Mouse (Mus musculus): ENCODE results near the gene Cdc16. TPM values are rescaled to one million over a fixed set of nuclear protein-coding genes. Genes with fewer than 3 reads are reported as not detected.

Gene Cdc16
- polyA plus RNA-seq, 1 experiment from 2014 or later = 181 TPM

DNA sequence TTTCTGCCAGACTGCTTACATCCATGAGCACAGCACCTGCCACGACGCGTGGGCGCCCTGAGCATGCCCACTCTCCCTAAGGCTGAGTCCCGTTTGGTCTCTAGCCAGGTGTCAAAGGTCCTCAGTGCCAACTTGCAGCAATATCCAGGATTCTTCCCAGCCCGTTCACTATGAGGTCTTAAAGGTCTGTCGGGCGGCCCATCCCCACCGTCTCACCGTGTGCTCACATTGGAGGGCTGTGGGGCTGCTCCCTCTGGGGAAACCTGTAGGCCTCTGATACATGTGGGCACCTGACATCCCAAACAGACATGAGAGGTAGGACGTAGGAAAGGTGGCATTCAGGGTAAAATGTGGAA, 36.2 kb downstream of the Cdc16 start:
- no peaks in the 10 kb centered on the region for H3K27me3 ChIP-seq (ENCODE audit: insufficient read depth, low read length)
- WGBS = 70% methylated on average over 11 of the region's 11 CpGs
- no peak overlapping the region for H3K27ac ChIP-seq (ENCODE audit: low read length)
- H3K4me3 ChIP-seq (ENCODE audit: low read length) = no peak overlapping the region
- H3K9me3 ChIP-seq (ENCODE audit: low read length) = no peaks in the 10 kb centered on the region
- no peak overlapping the region for H3K4me2 ChIP-seq (replicated peaks; ENCODE audit: low read depth, low read length)
- H3K4me1 ChIP-seq (ENCODE audit: insufficient read depth, low read length) = no peaks in the 10 kb centered on the region
- ATAC-seq (ENCODE audit: low FRiP score, low TSS enrichment) = no peak
- H3K9ac ChIP-seq (replicated peaks; ENCODE audit: low read length) = no peak overlapping the region
- H3K36me3 ChIP-seq (ENCODE audit: insufficient read depth, low read length) = peaks cover 61% of the 10 kb centered on the region

DNA sequence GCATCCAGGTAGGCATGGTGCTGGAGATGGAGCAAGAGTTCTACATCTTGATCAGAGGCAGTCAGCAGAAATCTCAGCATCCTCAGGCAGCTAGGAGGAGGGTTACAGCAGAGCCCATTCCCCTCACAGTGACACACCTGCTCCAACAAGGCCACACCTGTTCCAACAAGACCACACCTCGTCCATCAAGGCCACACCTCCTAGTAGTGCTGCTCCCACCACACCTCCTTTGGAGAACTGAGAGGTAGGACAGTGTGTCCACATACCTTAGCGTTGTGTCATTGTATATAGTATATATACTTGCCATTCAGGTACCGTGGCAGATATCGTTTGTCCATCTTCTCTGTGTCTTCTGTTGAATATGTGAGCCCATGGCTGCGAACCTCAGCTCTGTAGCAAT, 40.2 kb downstream of the Cdc16 start:
- no peaks in the 10 kb centered on the region for H3K27me3 ChIP-seq (ENCODE audit: insufficient read depth, low read length)
- 97% methylated on average over 5 of the region's 5 CpGs for WGBS
- no peak overlapping the region for H3K9ac ChIP-seq (replicated peaks; ENCODE audit: low read length)
- peaks cover 49% of the 10 kb centered on the region for H3K36me3 ChIP-seq (ENCODE audit: insufficient read depth, low read length)
- ATAC-seq (ENCODE audit: low FRiP score, low TSS enrichment) = no peak
- no peaks in the 10 kb centered on the region for H3K4me1 ChIP-seq (ENCODE audit: insufficient read depth, low read length)
- no peaks in the 10 kb centered on the region for H3K9me3 ChIP-seq (ENCODE audit: low read length)
- no peak overlapping the region for H3K4me2 ChIP-seq (replicated peaks; ENCODE audit: low read depth, low read length)
- no peak overlapping the region for H3K4me3 ChIP-seq (ENCODE audit: low read length)
- H3K27ac ChIP-seq (ENCODE audit: low read length) = no peak overlapping the region

DNA sequence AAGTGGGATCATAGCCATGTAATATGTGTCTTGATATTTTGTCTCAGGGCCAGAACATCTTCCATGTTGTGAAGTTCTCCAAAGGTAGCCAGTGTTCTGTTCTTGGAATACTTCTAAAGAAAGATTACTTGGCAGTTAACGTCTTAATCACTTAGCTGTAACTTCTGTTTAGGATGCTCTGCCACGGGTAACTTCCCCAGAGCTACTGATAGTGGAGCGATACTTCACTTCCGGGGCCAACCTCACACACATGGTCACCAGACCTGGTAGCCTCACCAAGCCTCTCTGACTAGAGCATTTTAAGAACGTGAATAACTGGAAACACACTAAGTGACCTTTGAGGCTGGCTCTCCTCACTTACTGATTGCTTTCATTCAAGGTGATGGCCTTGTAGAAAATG, 42.1 kb downstream of the Cdc16 start:
- Histone ChIP-seq H3K4me1 (ENCODE audit: insufficient read depth, low read length) (no peaks in the 10 kb centered on the region), H3K4me2 (replicated peaks; ENCODE audit: low read depth, low read length) (no peak overlapping the region), H3K4me3 (ENCODE audit: low read length) (no peak overlapping the region), H3K27ac (ENCODE audit: low read length) (no peak overlapping the region), H3K9me3 (ENCODE audit: low read length) (no peaks in the 10 kb centered on the region), H3K27me3 (ENCODE audit: insufficient read depth, low read length) (no peaks in the 10 kb centered on the region), H3K9ac (replicated peaks; ENCODE audit: low read length) (no peak overlapping the region), H3K36me3 (ENCODE audit: insufficient read depth, low read length) (peaks cover 38% of the 10 kb centered on the region)
- WGBS = 94% methylated on average over 5 of the region's 5 CpGs
- no peak for ATAC-seq (ENCODE audit: low FRiP score, low TSS enrichment)

DNA sequence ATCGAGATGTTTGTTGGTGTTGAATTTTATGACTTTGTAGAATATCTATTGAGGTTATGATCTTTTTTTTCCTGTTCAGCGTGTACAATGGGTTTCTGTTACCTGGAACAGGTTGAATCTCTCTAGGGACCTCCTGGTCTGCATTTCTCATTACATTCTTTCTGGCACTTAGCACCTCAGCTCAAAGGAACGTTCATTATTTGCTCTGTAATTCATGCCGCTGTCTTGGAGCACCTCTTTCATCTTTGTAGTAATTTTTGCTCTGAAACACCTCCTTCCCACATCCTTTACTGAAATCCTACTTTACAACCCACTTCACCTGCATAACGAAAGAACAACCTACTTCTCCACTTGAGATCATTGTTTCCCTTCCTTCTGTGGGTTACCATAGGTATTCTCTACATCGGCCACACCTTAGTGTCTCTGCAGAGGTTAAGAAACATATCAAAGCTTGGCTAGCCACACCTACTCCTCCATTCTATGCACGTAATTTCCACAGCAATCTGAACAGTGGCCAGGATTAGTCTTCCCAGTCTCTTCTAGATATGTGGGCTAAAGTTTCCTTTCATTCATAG, 71.2 kb downstream of the Cdc16 start:
- H3K4me3 ChIP-seq (ENCODE audit: low read length) = no peak overlapping the region
- H3K4me2 ChIP-seq (replicated peaks; ENCODE audit: low read depth, low read length) = no peak overlapping the region
- WGBS = 74% methylated on average over 7 of the region's 7 CpGs
- H3K4me1 ChIP-seq (ENCODE audit: insufficient read depth, low read length) = no peaks in the 10 kb centered on the region
- H3K27me3 ChIP-seq (ENCODE audit: insufficient read depth, low read length) = no peaks in the 10 kb centered on the region
- H3K9ac ChIP-seq (replicated peaks; ENCODE audit: low read length) = no peak overlapping the region
- no peaks in the 10 kb centered on the region for H3K9me3 ChIP-seq (ENCODE audit: low read length)
- H3K27ac ChIP-seq (ENCODE audit: low read length) = no peak overlapping the region
- H3K36me3 ChIP-seq (ENCODE audit: insufficient read depth, low read length) = no peaks in the 10 kb centered on the region
- ATAC-seq (ENCODE audit: low FRiP score, low TSS enrichment) = no peak

Other genes starting within 250 kb of the Cdc16 start
- gene 1700029H14Rik, start 195.2 kb upstream of the Cdc16 start, polyA plus RNA-seq (2015; fragmentation: Nextera tagmentation; extraction: Ambion mirVana) = not detected in 2 replicates
- gene Rasa3, start 80.1 kb upstream of the Cdc16 start, polyA plus RNA-seq (2015; fragmentation: Nextera tagmentation; extraction: Ambion mirVana) = 23.8 and 28.2 TPM in 2 replicates
- gene Cfap97d2, start 51.8 kb upstream of the Cdc16 start, polyA plus RNA-seq (2015; fragmentation: Nextera tagmentation; extraction: Ambion mirVana) = 0.19 TPM in 1 of 2 replicates, not detected in the other
- 44.3 and 45.8 TPM in 2 replicates for gene Upf3a, start 27.9 kb downstream of the Cdc16 start, polyA plus RNA-seq (2015; fragmentation: Nextera tagmentation; extraction: Ambion mirVana)
- gene AF366264, start 80.7 kb downstream of the Cdc16 start, polyA plus RNA-seq (2015; fragmentation: Nextera tagmentation; extraction: Ambion mirVana) = not detected in 2 replicates
- 36.0 and 39.3 TPM in 2 replicates for gene Champ1, start 112.0 kb downstream of the Cdc16 start, polyA plus RNA-seq (2015; fragmentation: Nextera tagmentation; extraction: Ambion mirVana)
- 56.0 and 63.7 TPM in 2 replicates for gene Coprs, start 132.6 kb downstream of the Cdc16 start, polyA plus RNA-seq (2015; fragmentation: Nextera tagmentation; extraction: Ambion mirVana)

Data from kidney, embryonic 16.5 days (tissue).